Mouse (Mus musculus): ENCODE measurements around the gene Socs7. TPM values are rescaled to one million over a fixed set of nuclear protein-coding genes. Genes with fewer than 3 reads are reported as not detected.

Gene Socs7
- polyA plus RNA-seq, 1 experiment from 2014 or later = 2.6 TPM

DNA sequence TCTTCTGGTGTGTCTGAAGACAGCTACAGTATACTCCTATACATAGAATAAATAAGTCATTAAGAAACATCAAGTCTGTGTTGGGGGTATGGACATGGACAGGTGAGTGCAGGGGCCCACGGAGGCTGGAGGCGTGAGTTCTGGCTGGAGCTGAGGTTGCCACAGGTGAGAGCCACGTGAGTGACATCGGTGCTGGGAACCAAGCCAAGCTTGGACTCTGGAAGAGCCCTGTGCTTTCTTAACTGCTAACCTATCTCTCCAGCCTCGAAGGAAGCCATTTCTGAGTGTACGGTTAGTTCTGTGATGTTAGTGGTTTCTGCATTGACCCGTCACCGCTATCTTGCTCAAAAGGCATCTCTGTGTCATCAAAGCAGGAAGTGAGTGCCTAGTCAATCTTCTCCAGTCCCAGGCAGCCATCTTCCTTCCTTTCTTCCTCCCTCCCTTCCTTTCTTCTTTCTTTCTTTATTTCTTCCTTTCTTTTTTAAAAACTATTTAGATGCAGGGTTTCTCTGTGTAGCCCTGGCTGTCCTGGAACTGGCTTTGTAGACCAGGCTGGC is 70.7 kb downstream of the Socs7 start:
- H3K27ac ChIP-seq = no peak overlapping the region
- WGBS = 71% methylated on average over 8 of the region's 8 CpGs
- DNase-seq (ENCODE audit: low spot score) (no peak), ATAC-seq (replicated peaks; ENCODE audit: low FRiP score, low read depth) (no peak)
- no peaks in the 10 kb centered on the region for H3K27me3 ChIP-seq (ENCODE audit: insufficient read depth, low read length)
- no peak overlapping the region for H3K9ac ChIP-seq (ENCODE audit: low read depth, low read length)
- no peaks in the 10 kb centered on the region for H3K36me3 ChIP-seq (ENCODE audit: insufficient read depth, low read length)
- H3K4me1 ChIP-seq (replicated peaks; ENCODE audit: insufficient read depth, low read length) = peaks cover 34% of the 10 kb centered on the region
- TF ChIP-seq CTCF (IDR thresholded peaks at IDR 0.05; ENCODE audit: low read depth) = no peak
- H3K9me3 ChIP-seq (replicated peaks; ENCODE audit: low read length) = no peaks in the 10 kb centered on the region
- no peak overlapping the region for H3K4me2 ChIP-seq (ENCODE audit: low read length)
- H3K4me3 ChIP-seq (replicated peaks; ENCODE audit: low read depth, low read length) = no peak overlapping the region

DNA sequence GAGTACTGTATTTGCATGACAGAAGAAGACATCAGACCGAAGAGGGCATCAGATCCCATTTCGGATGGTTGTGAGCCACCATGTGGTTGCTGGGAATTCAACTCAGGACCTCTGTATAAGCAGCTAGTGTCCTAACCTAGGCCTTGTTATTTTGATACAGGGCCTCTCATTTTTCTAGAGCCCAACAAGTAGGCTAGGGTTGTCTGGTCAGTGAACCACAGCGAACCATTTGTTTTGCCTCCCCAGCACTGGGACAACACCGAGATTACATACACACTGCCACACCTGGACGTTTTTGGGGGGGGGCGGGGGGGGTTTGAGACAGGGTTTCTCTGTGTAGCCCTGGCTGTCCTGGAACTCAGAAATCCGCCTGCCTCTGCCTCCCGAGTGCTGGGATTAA is 71.8 kb downstream of the Socs7 start:
- ATAC-seq (replicated peaks; ENCODE audit: low FRiP score, low read depth) = no peak
- 71% methylated on average over 8 of the region's 8 CpGs for WGBS
- no peak overlapping the region for H3K27ac ChIP-seq

GRCm38 (mm10) chr11:97434704-97435454 is 72.5 kb downstream of the Socs7 start:
- H3K27ac ChIP-seq = peak overlapping the region; percentile 90
- peak; percentile 80 for ATAC-seq (replicated peaks; ENCODE audit: low FRiP score, low read depth)
- no peaks in the 10 kb centered on the region for H3K27me3 ChIP-seq (ENCODE audit: insufficient read depth, low read length)
- WGBS = 5% methylated on average over 15 of the region's 15 CpGs
- no peaks in the 10 kb centered on the region for H3K9me3 ChIP-seq (replicated peaks; ENCODE audit: low read length)
- peak; percentile 96 for DNase-seq (ENCODE audit: low spot score)
- peak overlapping the region; percentile 27 for H3K4me3 ChIP-seq (replicated peaks; ENCODE audit: low read depth, low read length)
- no peaks in the 10 kb centered on the region for H3K36me3 ChIP-seq (ENCODE audit: insufficient read depth, low read length)
- TF ChIP-seq CTCF (IDR thresholded peaks at IDR 0.05; ENCODE audit: low read depth) = peak; percentile 55
- H3K4me1 ChIP-seq (replicated peaks; ENCODE audit: insufficient read depth, low read length) = peaks cover 52% of the 10 kb centered on the region
- H3K9ac ChIP-seq (ENCODE audit: low read depth, low read length) = peak overlapping the region; percentile 41; the same call in 1 of the 2 replicates
- H3K4me2 ChIP-seq (ENCODE audit: low read length) = peak overlapping the region; percentile 55

More for the DNA sequence above, 71.8 kb downstream of the Socs7 start:
- no peaks in the 10 kb centered on the region for H3K9me3 ChIP-seq (replicated peaks; ENCODE audit: low read length)
- no peak for DNase-seq (ENCODE audit: low spot score)
- no peak for TF ChIP-seq CTCF (IDR thresholded peaks at IDR 0.05; ENCODE audit: low read depth)
- H3K27me3 ChIP-seq (ENCODE audit: insufficient read depth, low read length) = no peaks in the 10 kb centered on the region
- H3K4me3 ChIP-seq (replicated peaks; ENCODE audit: low read depth, low read length) = no peak overlapping the region
- H3K4me1 ChIP-seq (replicated peaks; ENCODE audit: insufficient read depth, low read length) = peaks cover 44% of the 10 kb centered on the region
- no peaks in the 10 kb centered on the region for H3K36me3 ChIP-seq (ENCODE audit: insufficient read depth, low read length)
- H3K4me2 ChIP-seq (ENCODE audit: low read length) = no peak overlapping the region
- H3K9ac ChIP-seq (ENCODE audit: low read depth, low read length) = no peak overlapping the region

- Histone ChIP-seq H3K4me1 (replicated peaks; ENCODE audit: insufficient read depth, low read length) (peaks cover 59% of the 10 kb centered on the region), H3K9ac (ENCODE audit: low read depth, low read length) (peak overlapping the region; percentile 15; the same call in 1 of the 2 replicates), H3K36me3 (ENCODE audit: insufficient read depth, low read length) (no peaks in the 10 kb centered on the region), H3K27ac (peak overlapping the region; percentile 90), H3K4me3 (replicated peaks; ENCODE audit: low read depth, low read length) (no peak overlapping the region), H3K4me2 (ENCODE audit: low read length) (peak overlapping the region; percentile 55; the same call in 1 of the 2 replicates), H3K9me3 (replicated peaks; ENCODE audit: low read length) (no peaks in the 10 kb centered on the region), H3K27me3 (ENCODE audit: insufficient read depth, low read length) (no peaks in the 10 kb centered on the region)
- peak; percentile 26 for ATAC-seq (replicated peaks; ENCODE audit: low FRiP score, low read depth)
- WGBS = 29% methylated on average over 13 of the region's 13 CpGs
- no peak for DNase-seq (ENCODE audit: low spot score)
- no peak for TF ChIP-seq CTCF (IDR thresholded peaks at IDR 0.05; ENCODE audit: low read depth)
These were observed 73.6 kb downstream of the Socs7 start for GRCm38 (mm10) chr11:97435808-97436491.

DNA sequence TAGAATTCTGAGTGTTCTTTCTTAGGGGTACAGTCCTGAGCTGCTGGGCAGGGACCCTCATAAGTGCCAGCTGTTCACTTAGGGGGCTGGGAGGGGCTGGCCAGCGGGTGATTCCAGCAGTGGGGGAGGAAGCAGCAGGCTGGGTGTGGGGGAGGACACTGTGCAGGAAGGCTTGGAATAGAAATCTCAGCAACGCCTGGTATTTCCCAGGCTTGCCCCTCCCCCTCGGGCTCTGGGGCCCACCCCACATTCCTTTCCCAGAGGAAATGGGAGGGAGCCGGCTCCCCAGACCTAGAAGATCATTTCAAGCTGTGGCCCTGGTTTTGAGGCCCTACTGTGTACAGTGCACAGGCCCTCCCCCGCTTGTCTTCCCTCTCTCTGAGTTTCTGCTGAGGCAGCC is 75.4 kb downstream of the Socs7 start:
- Histone ChIP-seq H3K9me3 (replicated peaks; ENCODE audit: low read length) (no peaks in the 10 kb centered on the region), H3K27ac (peak overlapping the region; percentile 90), H3K4me1 (replicated peaks; ENCODE audit: insufficient read depth, low read length) (peaks cover 76% of the 10 kb centered on the region), H3K4me2 (ENCODE audit: low read length) (peak overlapping the region; percentile 2; the same call in 1 of the 2 replicates), H3K27me3 (ENCODE audit: insufficient read depth, low read length) (no peaks in the 10 kb centered on the region), H3K36me3 (ENCODE audit: insufficient read depth, low read length) (no peaks in the 10 kb centered on the region), H3K4me3 (replicated peaks; ENCODE audit: low read depth, low read length) (no peak overlapping the region), H3K9ac (ENCODE audit: low read depth, low read length) (peak overlapping the region; percentile 23; the same call in 1 of the 2 replicates)
- WGBS = 7% methylated on average over 5 of the region's 5 CpGs
- DNase-seq (ENCODE audit: low spot score) = peak; percentile 97
- peak; percentile 17; the same call in 1 of the 2 replicates for ATAC-seq (replicated peaks; ENCODE audit: low FRiP score, low read depth)
- TF ChIP-seq CTCF (IDR thresholded peaks at IDR 0.05; ENCODE audit: low read depth) = no peak

DNA sequence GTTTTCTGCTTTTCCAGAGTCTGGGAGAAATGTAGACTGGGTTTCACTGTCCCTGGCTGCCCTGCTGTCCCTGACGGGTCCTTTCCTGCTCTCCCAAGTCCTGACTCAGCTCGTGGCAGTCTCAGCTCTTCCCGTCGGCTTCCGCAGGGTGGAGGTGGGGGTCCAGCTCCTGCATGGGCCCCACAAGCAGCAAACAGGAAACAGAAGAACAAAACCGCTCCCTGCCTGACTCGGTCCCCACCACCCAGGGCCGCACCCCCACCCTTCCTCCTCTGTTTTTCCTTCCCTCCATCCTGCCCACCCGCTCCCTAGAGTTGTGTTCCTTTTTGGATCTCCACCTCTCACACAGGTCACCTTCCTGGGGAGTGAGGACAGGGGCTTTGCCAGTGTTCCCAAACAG is 76.5 kb downstream of the Socs7 start:
- ATAC-seq (replicated peaks; ENCODE audit: low FRiP score, low read depth) (no peak), DNase-seq (ENCODE audit: low spot score) (peak; percentile 74)
- H3K36me3 ChIP-seq (ENCODE audit: insufficient read depth, low read length) = 0 out of 2 replicates have a peak, but pooled peaks cover 3% of the 10 kb centered on the region
- H3K4me2 ChIP-seq (ENCODE audit: low read length) = peak overlapping the region; percentile 79
- H3K27me3 ChIP-seq (ENCODE audit: insufficient read depth, low read length) = no peaks in the 10 kb centered on the region
- H3K9ac ChIP-seq (ENCODE audit: low read depth, low read length) = peak overlapping the region; percentile 23; the same call in 1 of the 2 replicates
- peaks cover 83% of the 10 kb centered on the region for H3K4me1 ChIP-seq (replicated peaks; ENCODE audit: insufficient read depth, low read length)
- peak overlapping the region; percentile 90 for H3K27ac ChIP-seq
- H3K9me3 ChIP-seq (replicated peaks; ENCODE audit: low read length) = no peaks in the 10 kb centered on the region
- no peak for TF ChIP-seq CTCF (IDR thresholded peaks at IDR 0.05; ENCODE audit: low read depth)
- 30% methylated on average over 9 of the region's 9 CpGs for WGBS
- no peak overlapping the region for H3K4me3 ChIP-seq (replicated peaks; ENCODE audit: low read depth, low read length)
